Mouse (Mus musculus): ENCODE measurements around the gene Znrd1as.

Znrd1as gene

DNA sequence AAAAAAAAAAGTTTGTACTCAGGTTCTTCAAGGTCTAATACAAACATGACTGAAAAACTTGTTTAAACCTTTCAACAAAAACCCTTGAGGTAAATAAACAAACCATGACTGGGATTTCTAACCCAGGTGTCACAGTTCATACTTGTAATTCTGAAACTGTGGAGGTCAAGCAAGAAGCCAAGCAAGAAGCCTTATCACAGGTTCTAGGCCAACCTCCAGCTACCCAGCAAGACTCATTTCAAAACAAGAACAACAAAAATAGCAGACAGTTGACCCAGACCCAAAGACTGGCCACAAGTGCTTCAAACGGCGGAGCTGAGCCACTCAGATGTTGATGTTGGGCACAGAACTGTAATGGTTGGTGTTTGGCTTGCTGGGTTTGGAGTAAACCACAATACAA lies 36.1 kb downstream of the Znrd1as start:
- DNase-seq (ENCODE audit: low read depth, low spot score), result no peak

DNA sequence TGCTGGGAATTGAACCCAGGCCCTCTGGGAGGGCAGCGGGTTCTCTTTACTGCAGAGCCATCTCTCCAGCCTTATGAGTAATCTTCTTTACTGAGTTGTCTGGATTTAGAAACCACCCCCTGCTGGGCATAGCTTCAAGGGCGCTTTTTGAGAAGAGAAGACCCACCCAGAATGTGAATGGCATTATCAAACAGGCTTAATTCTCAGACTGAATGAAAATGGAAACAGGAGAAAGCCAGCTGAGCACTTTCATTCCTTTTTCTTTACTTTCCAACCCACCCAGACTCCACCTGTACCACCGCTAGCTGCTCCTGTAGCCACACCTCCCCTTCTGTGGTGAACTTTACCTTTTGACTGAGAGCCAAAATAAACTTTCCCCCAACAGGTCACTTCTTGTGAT lies 37.1 kb downstream of the Znrd1as start:
- DNase-seq (ENCODE audit: low read depth, low spot score), result peak; percentile 97

DNA sequence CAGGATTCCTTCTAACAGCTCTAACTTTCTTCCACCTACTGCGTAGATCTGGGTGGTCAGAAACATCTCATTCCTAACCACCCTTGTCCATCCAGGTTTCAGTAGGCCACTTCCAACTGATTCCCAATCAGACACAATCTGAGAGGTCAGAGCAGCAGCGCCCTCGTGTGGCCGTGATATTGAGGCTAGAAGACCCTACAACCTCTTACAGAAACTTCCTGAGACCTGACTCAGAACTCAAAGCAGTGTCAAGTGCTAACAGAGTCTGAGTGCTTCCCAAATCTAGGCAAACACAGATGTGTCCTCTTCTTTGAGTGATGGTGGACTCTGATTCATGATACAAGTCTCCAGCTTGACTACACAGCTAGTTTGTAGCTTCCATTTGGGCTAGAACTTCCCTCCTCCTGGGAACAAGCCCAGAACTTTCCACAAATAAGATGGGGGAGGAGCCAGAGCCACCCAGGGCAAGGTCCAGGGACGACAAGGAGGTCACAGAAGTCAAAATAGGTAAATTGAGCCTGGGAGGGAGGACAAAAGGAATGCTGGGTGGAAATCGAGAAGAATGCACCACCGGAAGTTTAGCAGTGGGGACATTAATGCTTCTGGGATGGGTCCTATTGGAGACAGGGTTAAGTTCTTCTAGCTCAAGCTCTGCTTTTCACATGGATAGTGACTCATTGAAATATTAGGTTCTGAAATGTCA lies 38.8 kb downstream of the Znrd1as start:
- peak; percentile 98 for DNase-seq (ENCODE audit: low read depth, low spot score)

DNA sequence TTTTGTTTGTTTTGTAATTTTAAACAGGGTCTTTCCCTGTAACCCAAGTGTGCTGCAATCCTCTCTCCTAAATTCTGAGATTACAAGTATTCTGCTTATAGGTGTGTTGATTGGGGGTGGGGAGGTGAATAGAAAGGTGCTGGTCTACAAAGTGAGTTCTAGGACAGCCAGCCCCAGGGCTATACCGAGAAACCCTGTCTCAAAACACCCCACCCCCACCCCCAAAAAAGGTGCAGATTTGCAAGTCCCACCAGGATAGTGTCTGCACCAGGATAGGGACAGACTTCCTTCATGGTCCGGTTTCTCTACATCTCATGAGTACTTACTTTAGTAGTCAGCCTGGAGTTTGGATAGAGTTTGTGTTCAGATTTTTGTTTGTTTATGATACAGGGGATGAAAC lies 40.1 kb downstream of the Znrd1as start:
- peak; percentile 74 for DNase-seq (ENCODE audit: low read depth, low spot score)

DNA sequence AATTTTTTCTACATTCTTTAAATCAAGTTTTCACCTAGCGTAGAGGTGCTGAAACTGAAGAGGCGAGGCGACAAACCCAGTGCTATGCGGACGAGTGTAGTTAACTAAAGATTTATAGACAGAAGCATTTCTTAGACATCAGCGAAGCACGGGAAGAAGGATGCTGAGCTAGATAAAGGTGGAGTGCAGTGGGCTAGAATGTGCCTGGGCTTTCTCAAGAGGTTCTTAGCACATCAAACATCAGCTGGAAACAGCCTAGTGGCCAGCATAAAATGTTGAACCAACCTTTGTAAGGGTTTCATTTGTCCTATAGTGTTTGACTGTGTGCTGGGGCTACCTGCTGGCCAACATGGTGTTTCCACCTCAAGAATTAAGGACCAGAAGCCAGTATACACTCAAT lies 42.5 kb downstream of the Znrd1as start, which contains the start of gene Zfp57:
Gene Zfp57, plus strand, starts transcription at position 301 of the 400 bp plus-strand sequence.
- no peak for DNase-seq (ENCODE audit: low read depth, low spot score)

DNA sequence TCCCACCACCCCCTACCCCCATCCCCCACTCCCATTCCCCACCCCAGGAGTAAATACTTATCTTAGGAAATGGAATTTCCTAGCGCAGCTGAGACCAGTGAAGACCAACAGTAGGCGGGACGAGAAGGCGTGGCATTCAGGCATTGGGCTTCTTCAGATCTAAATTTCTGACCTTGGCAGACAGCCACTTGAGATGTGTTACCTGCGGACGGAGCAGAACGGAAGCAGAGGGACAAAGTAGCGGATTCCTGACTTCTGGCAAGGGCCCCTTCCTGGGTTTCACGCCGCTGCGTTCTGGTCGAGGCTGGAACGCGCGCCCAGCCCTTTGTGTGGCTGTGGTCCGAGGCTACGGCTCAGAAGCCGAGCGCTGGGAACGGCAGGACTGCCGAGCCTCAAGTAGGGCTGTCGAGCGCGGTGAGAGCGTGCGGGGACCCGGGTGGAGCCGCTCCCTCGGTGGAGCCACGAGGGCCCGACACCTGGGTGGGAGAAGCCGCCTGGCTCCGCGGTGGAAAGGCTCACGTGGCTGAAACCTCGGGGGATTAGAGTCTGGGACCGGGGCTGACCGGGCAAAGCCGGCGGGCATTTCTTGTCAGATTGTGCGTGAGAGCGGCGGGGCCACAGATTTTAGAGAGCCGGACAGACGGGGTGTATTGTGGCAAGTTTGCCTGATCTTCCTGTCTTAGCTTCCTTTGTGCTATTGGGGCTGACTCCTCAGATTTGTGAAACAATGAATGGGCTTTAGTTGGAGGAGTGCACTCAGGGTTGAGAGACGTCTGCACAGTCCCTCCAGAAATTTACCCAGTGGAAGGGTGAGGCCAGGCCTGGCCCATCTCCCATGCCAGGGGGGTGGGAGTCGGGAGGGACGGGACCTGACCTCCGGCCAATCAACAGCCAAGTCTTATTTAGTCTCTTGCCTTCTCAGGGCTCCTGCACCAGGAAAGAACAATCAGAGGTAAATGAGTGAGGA lies 44.3 kb downstream of the Znrd1as start:
- DNase-seq (ENCODE audit: low read depth, low spot score), result peak; percentile 98

DNA sequence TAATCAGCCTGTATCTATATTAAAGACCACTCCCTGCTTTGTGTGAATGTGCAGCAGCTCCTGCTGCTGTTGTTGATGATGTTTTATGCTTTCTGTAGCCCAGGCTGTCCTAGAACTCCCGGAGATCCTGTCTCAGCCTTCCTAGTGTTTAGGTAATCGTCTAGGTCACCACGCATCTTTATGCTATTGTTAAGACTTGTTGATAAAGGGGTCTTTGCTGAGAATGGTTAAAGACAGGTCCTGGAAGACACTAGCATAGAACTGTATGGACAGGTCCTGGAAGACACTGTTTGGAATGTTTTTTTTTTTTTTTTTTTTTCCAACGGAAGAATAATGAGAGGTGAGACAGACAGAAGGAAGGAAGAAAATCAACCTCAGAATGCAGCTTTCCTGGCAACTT lies 45.0 kb downstream of the Znrd1as start:
- DNase-seq (ENCODE audit: low read depth, low spot score), result no peak

DNA sequence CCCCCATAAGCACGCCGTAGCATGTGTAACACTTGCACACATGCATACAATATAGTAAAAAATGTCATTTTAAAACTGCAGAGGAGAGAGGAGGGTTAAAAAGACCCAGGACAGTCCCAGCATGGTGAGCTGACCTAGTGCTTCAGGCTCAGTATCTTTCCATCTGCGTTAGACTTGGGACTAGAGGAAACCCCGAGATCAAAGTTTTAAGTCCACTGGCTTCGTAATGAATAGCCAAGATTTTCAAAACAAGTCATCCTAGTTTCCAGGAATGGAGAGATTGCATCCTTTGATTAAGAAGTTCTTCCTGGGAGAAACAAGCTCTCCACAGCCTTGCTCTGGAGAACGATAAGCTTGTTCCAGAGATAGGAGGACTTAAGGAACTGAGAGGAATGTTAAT lies 49.8 kb downstream of the Znrd1as start:
- no peak for DNase-seq (ENCODE audit: low read depth, low spot score)

DNA sequence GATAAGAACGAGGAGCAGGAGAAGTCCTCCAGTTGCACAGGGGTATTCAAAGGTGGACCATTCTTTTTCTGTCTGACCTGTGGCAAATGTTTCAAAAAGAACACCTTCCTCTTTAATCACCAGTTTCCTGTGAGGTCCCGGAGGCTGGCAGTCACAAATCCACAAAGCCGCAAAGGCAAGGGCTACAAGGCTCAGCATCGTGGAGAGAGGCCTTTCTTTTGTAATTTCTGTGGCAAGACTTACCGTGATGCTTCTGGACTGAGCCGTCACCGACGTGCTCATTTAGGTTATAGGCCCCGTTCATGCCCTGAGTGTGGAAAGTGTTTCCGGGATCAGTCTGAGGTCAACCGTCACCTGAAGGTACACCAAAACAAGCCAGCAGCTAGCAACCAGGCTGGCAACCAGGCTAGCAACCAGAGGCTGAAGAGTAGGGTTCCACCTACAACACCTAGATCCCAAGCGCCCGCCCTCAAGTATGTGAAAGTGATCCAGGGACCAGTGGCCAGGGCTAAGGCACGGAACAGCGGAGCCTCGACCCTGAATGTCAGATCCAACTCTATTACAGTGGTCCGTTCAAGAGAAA lies 51.2 kb downstream of the Znrd1as start:
- DNase-seq (ENCODE audit: low read depth, low spot score), result no peak

DNA sequence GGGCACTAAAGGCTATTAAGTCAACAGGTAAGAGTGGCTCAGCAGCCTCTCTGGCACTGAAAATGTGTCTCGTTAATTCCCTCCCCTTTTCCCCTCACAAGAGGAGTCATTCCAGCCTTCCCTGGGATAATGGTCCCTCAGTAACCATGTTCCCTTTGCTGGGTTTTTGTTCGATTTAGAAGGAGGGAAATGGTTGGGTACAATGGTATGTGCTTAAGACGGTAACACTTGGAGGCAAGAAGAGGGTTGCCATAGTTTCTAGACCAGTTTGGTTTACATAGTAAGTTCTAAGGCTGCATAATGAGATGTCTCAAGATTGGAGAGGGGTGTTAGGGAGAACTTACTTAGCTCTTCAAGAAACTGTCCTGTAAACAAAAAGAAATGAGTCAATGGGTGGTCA lies 53.3 kb downstream of the Znrd1as start:
- DNase-seq (ENCODE audit: low read depth, low spot score), result peak; percentile 70

DNA sequence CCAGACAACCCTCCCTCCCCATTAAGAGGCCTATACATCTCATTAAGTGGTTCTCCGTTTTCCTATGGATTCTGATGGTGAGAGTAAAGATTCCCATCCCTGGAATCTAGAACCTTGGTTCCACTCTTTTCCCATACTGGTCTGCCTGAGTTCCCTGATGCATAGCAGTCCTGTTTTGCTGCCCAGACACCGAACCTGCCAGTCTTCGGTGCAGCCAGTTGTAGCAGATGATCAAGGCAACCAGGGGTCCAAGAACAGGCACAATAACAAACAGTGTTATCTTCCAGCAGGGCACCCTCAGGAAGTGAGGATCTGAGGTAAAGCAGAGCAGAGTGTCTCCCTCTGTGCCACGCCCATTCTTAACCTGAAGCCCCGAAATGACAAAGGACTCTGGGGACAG lies 53.7 kb downstream of the Znrd1as start:
- DNase-seq (ENCODE audit: low read depth, low spot score), result peak; percentile 65
